Mouse (Mus musculus): ENCODE results near the gene Sik2.

DNA sequence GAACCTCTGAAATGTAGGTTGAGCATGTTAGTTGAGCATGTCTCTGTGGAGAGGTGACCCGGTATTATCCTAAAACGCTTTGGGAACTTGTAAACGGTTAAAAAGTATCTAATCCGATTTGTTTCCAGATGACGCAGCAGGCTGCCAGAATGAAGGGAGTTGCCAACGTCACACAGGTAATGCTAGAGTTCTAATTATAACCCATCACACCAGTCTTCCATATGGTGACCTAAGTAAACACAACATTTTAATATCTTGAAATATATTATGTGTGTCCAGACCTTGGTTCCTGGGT is 730 bp upstream of the Sik2 start:
- no peak for TF ChIP-seq POLR2A (IDR thresholded peaks at IDR 0.05; ENCODE audit: low read depth, low read length)
- no peak for TF ChIP-seq MAZ (IDR thresholded peaks at IDR 0.05; ENCODE audit: low read depth, low read length)
